Comparison of ENCODE assay signal across 22 mouse cellular contexts in the genomic region with DNA sequence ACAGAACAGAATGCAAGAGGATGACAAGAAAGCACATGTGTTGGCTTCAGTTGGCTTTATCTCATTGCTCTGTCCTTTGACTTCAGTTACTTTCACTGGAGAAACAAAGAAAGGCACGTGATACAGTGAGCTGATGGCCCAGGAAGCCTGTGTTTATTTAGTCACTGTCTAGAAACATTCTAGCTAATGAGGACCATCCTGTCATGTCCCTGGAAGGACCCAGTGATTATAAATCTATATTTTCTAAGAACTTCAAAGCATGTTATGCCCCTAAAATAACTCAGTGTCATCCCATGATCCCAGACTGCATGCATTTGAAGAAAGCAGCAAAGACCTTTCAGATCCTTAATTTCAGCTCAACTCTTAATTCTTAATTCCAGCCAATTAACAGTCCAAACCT.
"Had no signal": no experiment of that assay in that cellular context is flagged by ENCODE, and none has a peak within 500 bp of the region (broad histone marks: within the 10 kb centered on the region; RNA-seq: fewer than 3 reads in every experiment).

No protein-coding gene starts in this region.

- H3K4me3 ChIP-seq: heart, adult 2 months; heart, embryonic 13.5 days; heart, embryonic 15.5 days; hindbrain, embryonic 13.5 days; hindbrain, embryonic 15.5 days; limb, embryonic 13.5 days; limb, embryonic 15.5 days; liver, embryonic 12.5 days had no signal

- H3K9ac ChIP-seq: forebrain, postnatal 0 days; heart, embryonic 13.5 days; heart, embryonic 15.5 days; hindbrain, embryonic 13.5 days; hindbrain, embryonic 15.5 days; limb, embryonic 13.5 days; limb, embryonic 15.5 days; liver, embryonic 12.5 days had no signal

- H3K36me3 ChIP-seq: heart, embryonic 15.5 days; hindbrain, embryonic 15.5 days; limb, embryonic 15.5 days; liver, embryonic 12.5 days had no signal

- DNase-seq: forebrain, postnatal 0 days; gastrocnemius, postnatal 14 days; gastrocnemius, postnatal 36 days; heart, adult 2 months; heart, postnatal 14 days; heart, postnatal 36 days; kidney, adult 11 months; kidney, adult 8-10 months; kidney, postnatal 25 days; layer of hippocampus, adult 9-11 months; layer of hippocampus, postnatal 36 days; left cerebral cortex, postnatal 4 days had no signal

- ATAC-seq: forebrain, postnatal 0 days; hindbrain, postnatal 0 days; intestine, embryonic 16.5 days; liver, embryonic 12.5 days had no signal

- H3K9me3 ChIP-seq: heart, embryonic 13.5 days; heart, embryonic 15.5 days; hindbrain, embryonic 13.5 days; hindbrain, embryonic 15.5 days; limb, embryonic 13.5 days; limb, embryonic 15.5 days; liver, embryonic 12.5 days had no signal

- H3K27me3 ChIP-seq: heart, embryonic 13.5 days; heart, embryonic 15.5 days; hindbrain, embryonic 13.5 days; hindbrain, embryonic 15.5 days; limb, embryonic 13.5 days; limb, embryonic 15.5 days; liver, embryonic 12.5 days had no signal

- H3K27ac ChIP-seq: heart, adult 2 months; heart, embryonic 13.5 days; heart, embryonic 15.5 days; hindbrain, embryonic 13.5 days; hindbrain, embryonic 15.5 days; hindbrain, postnatal 0 days; limb, embryonic 13.5 days; limb, embryonic 15.5 days; liver, embryonic 12.5 days had no signal

- H3K4me2 ChIP-seq: heart, embryonic 11.5 days; heart, embryonic 13.5 days; heart, embryonic 15.5 days; hindbrain, embryonic 13.5 days; hindbrain, embryonic 15.5 days; limb, embryonic 13.5 days; limb, embryonic 15.5 days; liver, embryonic 12.5 days had no signal

- H3K4me1 ChIP-seq: heart, embryonic 13.5 days; heart, embryonic 15.5 days; hindbrain, embryonic 13.5 days; hindbrain, embryonic 15.5 days; limb, embryonic 13.5 days; limb, embryonic 15.5 days; liver, embryonic 12.5 days had no signal
